Mouse (Mus musculus) CD8-positive naive resting alpha-beta T cell, adult 57 days (primary cell): ENCODE data around the gene Lmntd1. TPM values are rescaled to one million over a fixed set of nuclear protein-coding genes. Genes with fewer than 3 reads are reported as not detected.

ENCODE experiments used
- total RNA-seq: library from RNA; stranded (reverse); gene quantifications from one replicate; pipeline ENCODE4 v1.2.4, GENCODE M21; 2023

The Lmntd1 gene
- 0.15 TPM for total RNA-seq

GRCm38 (mm10) chr6:145614219-145614618 is at the start of gene Lmntd1:
Gene Lmntd1, minus strand, starts transcription at chr6:145614319.

GRCm38 (mm10) chr6:145615666-145616210 is 1.6 kb upstream of the Lmntd1 start, which contains the start of gene Tuba3b:
Gene Tuba3b, plus strand, starts transcription at chr6:145615757.

Other genes starting within 250 kb of the Lmntd1 start
- not detected for gene Tuba3b, start 1.4 kb upstream of the Lmntd1 start, total RNA-seq
- gene Rassf8, start 132.4 kb upstream of the Lmntd1 start, total RNA-seq = 3.0 TPM